Mouse (Mus musculus) spleen, embryonic (tissue): ENCODE measurements around the gene Gbp6.
"Not testable (repeated sequence)": the region's sequence is repeated elsewhere in the genome, so short reads cannot be mapped to it uniquely, and the experiment has no call there.

ENCODE experiments used
- CTCF ChIA-PET: fragments of 350-600 bp; sonication (Branson Sonifier 250); formaldehyde crosslinking; loops from one replicate; lab custom pipeline; 2022; lab: Charles Lee

The Gbp6 gene

DNA sequence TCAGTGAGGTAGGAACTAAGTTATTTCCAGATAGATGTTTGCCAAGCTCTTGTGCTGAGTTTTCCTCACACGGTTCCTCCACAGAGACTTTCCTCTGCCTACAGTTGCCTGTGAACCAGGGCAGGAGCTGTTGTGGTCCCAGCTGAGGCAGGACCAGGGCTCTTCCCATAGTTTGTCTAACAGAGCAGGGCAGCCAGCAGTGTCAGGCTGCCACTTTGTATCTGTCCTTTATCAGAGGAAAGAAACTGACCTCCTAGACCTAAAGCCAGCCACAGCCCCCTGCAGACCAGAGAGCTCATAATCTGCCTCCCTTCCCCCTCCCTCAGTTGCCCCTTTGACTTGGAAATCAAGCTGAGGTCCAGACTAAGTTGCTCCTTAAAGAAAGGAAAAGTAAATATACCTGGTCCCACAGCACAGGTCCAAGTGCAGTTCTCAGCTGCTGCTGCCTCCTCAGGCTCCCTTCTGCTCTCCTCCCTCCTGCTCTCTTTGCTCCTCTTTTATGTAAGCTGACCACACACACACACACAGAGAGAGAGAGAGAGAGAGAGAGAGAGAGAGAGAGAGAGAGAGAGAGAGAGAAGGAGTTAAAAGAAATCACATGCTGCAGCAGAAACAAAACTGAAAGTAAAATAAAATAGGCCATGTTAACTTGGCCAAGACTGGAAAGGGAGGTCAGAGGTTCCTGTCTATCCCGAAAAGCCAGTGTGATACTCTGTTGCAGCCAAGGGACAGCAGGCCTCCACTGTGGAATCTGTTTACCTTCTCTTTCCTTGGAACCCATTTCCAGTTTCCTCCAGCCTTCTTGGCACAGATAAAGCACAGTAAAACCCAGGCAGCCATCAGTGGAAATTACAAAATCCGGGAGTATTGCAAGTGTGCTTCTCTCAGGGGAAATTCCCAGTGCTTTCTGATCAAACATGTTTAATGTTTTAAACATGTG, at the start of gene Gbp6, which contains the start of gene Gm43302:
TSS of gene Gbp6 (minus strand) at position 473 of the 940 bp plus-strand sequence.
TSS of gene Gm43302 (minus strand) at position 470 of the 940 bp plus-strand sequence.
- CTCF ChIA-PET, result interaction anchor here (0.7 kb wide), 1 partner anchor 74 kb away, joined by 11 read pairs; no protein-coding TSS in a partner anchor

- CTCF ChIA-PET, result no interaction called here
Observed at GRCm38 (mm10) chr5:105341281-105341680, 47.8 kb upstream of the Gbp6 start.

DNA sequence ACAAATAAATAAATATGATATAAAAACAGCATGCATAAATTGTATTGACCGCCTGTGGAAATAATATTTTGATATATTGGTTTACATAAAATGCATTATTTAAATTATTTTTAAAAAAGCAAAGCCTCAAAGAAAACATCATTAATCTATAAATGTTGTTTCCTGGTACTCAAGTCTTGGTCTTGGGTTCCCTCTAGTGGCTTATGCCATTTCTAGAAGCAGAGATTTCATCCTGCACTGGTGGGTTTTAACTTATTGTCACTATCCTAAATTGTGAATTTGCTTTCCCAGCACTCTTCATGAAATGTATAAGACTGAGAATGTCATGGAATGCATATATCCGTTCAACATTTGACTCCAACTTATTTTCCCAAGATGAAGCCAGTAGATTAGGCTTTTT, 29.0 kb upstream of the Gbp6 start:
- CTCF ChIA-PET, result no interaction called here

DNA sequence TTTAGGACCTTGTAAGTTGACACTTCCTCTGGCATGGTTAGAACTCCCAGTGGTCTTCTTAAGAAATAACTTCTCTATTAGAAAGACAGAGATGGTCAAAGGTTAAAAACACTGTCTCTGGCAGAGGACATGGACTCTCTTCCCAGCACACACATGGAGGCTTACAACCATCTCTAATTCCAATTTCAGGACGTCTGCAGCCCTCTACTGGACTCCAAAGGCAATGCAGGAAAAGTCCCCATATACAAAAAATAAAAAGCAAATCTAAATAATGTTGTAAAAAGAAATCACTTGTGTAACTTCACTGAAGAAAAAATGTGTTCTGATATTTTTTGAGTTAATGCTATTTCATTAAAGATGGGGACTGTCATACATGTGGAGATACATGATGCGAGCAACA, 17.4 kb upstream of the Gbp6 start:
- CTCF ChIA-PET, result no interaction called here

DNA sequence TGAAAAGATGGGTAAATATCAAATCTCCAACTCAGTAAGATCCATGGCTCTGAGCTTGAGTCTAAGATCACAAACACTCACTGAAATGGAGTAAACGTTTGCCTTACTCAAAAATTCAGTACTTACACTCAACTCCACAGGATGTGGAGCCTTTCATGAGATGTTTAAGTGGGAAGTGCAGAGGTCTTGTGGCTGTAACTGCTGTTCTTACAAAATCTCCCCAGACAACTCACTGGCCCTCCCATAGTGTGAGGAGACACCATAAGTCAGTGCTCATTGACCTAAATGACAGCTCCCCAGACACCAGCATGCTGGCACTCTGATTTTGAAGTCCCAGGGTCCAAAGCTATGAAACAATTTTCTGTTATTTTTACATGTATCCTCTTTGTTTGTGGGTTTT, 15.7 kb upstream of the Gbp6 start:
- CTCF ChIA-PET, result not testable (repeated sequence)

GRCm38 (mm10) chr5:105306946-105307345, 13.4 kb upstream of the Gbp6 start:
- CTCF ChIA-PET, result not testable (repeated sequence)

- CTCF ChIA-PET, result no interaction called here
Observed at GRCm38 (mm10) chr5:105306159-105306581, 12.7 kb upstream of the Gbp6 start.

- CTCF ChIA-PET, result not testable (repeated sequence)
Observed at GRCm38 (mm10) chr5:105305671-105306070, 12.2 kb upstream of the Gbp6 start.

DNA sequence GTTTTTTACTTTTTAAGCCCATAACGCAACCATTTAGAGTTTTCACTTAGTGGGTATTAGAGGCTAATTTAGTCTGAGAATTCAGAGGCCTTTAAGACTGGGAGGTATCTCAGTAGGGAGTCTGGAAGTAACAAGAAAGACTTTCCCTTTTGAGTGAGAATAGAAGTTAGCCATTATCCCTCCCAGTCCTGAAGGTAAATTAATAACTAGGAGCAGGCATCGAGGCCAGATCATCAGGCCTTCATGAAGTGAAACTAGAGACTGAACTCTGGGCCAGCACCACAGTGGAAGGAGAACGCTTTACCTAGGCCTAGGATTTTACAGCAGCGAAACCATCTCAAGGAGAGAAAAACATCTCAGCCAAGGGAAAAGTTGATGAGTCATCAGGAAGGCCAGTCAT, 8.5 kb upstream of the Gbp6 start:
- CTCF ChIA-PET, result no interaction called here

DNA sequence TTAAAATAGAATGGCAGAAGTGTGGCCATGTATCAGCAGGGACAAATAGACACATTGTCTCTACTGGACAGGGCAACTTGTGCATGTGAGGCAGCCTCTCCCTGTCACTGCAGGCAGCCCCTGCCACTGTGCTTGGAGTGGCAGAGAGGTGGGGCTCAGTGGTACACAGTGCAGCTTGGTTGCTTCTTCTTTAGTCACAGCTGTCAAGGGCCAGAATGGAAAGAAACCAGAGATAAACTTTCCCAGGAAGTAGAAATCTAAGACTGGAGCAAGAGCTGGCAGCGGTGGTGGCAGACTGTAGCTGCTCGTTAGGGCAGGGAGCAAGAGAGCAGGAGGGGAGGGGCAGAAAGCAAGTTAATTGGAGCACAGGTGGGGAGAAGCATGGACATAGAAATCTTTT, 8.0 kb upstream of the Gbp6 start:
- CTCF ChIA-PET, result no interaction called here

DNA sequence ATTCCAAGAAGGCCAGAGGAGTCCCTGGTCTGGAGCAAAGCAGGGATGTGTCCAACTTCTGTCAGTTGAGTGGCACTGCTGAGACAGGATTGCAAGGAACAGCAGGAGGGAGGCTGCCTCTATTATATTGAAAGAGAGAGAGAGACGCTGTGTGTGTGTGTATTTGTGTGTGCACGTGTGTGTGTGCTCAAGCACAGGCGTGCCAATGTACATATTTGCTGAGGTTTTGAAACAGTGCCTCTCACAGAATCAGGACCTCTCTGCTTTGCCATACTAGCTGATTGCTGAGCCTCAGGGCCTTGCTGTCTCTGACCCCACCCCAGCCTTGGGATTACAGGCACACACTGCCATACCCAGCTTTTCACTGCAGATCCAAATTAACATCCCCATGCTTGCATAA, 2.2 kb upstream of the Gbp6 start:
- CTCF ChIA-PET, result no interaction called here

GRCm38 (mm10) chr5:105292492-105292891, 1.0 kb downstream of the Gbp6 start:
- CTCF ChIA-PET, result no interaction called here

DNA sequence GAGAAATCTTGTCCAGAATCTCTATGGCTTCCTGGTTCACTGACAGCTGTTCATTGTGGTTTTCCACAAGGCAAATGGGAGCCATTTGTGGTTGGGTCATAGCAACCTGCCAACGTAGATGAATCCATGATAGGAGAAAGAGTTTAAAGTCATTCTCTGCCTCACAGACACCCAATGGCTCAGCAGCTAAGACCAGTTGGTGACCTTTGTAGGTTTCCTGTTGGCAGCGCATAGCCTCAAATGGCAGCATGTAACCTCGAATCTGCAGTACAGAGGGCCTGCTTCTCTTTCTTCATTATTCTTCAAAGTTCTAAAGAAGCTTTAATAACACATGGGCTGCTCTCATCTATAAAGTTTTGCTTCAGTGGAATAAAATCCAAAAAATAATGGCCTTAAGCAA, 2.6 kb downstream of the Gbp6 start:
- CTCF ChIA-PET, result not testable (repeated sequence)

GRCm38 (mm10) chr5:105260673-105261072, 32.8 kb downstream of the Gbp6 start:
- CTCF ChIA-PET, result not testable (repeated sequence)

DNA sequence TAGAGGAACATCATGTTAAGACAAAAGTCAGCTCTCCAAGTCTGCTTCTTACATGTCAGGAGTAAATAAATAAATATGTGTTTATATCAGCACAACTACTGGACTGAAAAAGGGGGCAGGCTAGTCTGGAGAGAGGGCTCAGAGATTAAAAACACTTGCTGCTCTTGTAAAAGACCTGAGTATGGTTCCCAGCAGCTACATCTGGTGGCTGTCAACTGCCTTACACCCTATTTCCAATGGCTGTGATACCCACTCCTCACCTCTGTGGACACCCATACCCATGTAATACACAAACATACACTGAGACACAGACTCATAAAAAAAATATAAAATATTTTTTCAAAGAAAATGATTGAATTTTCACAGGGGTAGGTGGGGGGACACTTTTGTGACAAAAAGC, 41.0 kb downstream of the Gbp6 start:
- CTCF ChIA-PET, result no interaction called here

DNA sequence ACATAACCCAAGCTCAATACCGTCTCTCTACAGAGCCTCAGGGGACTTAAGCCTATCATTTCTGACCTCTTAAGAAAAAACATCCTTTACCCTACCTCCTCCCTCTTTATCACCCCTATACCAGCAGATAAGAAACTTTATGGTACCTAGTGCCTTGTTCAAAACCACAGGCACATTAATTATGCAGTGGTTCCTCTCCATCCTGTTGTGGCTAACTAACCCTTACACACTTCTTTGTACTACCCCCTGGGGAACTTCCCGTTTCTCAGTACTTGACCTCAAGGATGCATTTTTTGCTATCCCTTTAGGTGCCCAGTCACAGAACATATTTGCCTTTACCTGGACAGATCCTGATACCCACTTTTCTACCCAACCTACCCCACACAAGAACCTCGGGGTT, 48.8 kb downstream of the Gbp6 start:
- CTCF ChIA-PET, result not testable (repeated sequence)

DNA sequence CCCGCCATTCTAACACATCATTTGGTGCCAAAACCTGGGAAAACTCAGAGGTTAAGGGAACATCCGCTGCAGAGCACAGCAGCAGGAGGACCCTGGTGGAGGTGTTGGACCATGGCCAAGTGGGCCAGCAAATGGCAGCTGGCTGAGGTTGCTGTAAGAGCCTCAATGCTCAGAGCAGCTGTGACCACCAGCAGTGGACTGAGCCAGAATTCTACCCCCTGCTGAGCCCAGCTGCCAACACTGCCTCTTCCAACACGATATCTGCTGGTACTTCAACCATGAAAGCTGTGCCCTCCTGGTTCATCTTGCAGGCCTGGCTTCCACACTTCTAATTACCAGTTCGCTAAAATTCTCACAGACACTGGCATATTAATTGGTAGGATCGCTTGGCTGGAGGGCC, 52.5 kb downstream of the Gbp6 start:
- CTCF ChIA-PET, result not testable (repeated sequence)

- CTCF ChIA-PET, result not testable (repeated sequence)
Observed at GRCm38 (mm10) chr5:105239483-105240047, 53.9 kb downstream of the Gbp6 start, which contains the start of gene Gbp10. TSS of gene Gbp10 (minus strand) at chr5:105239533.

DNA sequence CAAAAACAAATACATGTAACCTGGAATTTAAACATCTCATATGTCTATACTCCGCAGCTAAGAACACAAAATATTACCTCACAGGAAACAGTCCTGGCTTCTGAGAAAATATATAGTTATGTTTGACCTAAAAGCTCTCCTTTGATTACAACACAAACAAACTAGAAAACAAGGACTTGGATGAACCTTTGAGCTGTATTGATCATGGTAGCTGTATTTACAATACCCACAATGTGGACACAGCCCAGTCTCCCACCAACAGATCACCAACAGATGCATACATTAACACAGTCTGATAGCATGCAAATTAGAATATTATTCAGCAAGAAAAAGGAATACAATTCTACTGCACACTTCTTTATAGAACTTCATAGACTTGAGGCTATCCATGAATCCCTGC, 55.1 kb downstream of the Gbp6 start:
- CTCF ChIA-PET, result not testable (repeated sequence)

GRCm38 (mm10) chr5:105236040-105236439, 57.5 kb downstream of the Gbp6 start:
- CTCF ChIA-PET, result not testable (repeated sequence)
